Mouse (Mus musculus): ENCODE data around the gene Pole4. TPM values are rescaled to one million over a fixed set of nuclear protein-coding genes. Genes with fewer than 3 reads are reported as not detected.

The Pole4 gene
- total RNA-seq (2022) = 10 to 100 TPM; 28.4 to 31.3 (median 30.5) TPM

GRCm38 (mm10) chr6:82705221-82705620, at the start of gene Pole4:
Gene Pole4, minus strand, starts transcription at chr6:82705365.
- no peak for DNase-seq (ENCODE audit: low spot score in 2 of 2)

GRCm38 (mm10) chr6:82754769-82755168, 49.6 kb upstream of the Pole4 start:
- no peak for DNase-seq (ENCODE audit: low spot score in 2 of 2)

GRCm38 (mm10) chr6:82753638-82754361, 48.6 kb upstream of the Pole4 start:
- no peak for DNase-seq (ENCODE audit: low spot score in 2 of 2)

- DNase-seq (ENCODE audit: low spot score in 2 of 2) = no peak
Observed at GRCm38 (mm10) chr6:82753061-82753460, 47.9 kb upstream of the Pole4 start.

- DNase-seq (ENCODE audit: low spot score in 2 of 2) = no peak
Observed at GRCm38 (mm10) chr6:82751791-82752190, 46.6 kb upstream of the Pole4 start.

- DNase-seq (ENCODE audit: low spot score in 2 of 2) = no peak
Observed at GRCm38 (mm10) chr6:82751031-82751430, 45.9 kb upstream of the Pole4 start.

GRCm38 (mm10) chr6:82750063-82750462, 44.9 kb upstream of the Pole4 start:
- DNase-seq (ENCODE audit: low spot score in 2 of 2) = no peak

- no peak for DNase-seq (ENCODE audit: low spot score in 2 of 2)
Observed at GRCm38 (mm10) chr6:82748106-82748672, 43.0 kb upstream of the Pole4 start.

GRCm38 (mm10) chr6:82747085-82747484, 41.9 kb upstream of the Pole4 start:
- no peak for DNase-seq (ENCODE audit: low spot score in 2 of 2)

GRCm38 (mm10) chr6:82744553-82744952, 39.4 kb upstream of the Pole4 start:
- DNase-seq (ENCODE audit: low spot score in 2 of 2) = no peak

GRCm38 (mm10) chr6:82741518-82741880, 36.3 kb upstream of the Pole4 start:
- no peak for DNase-seq (ENCODE audit: low spot score in 2 of 2)

GRCm38 (mm10) chr6:82740868-82741517, 35.8 kb upstream of the Pole4 start:
- no peak for DNase-seq (ENCODE audit: low spot score in 2 of 2)

- peak; percentile 13 to 36 for DNase-seq (ENCODE audit: low spot score in 2 of 2)
Observed at GRCm38 (mm10) chr6:82740269-82740668, 35.1 kb upstream of the Pole4 start.

GRCm38 (mm10) chr6:82737634-82738540, 32.7 kb upstream of the Pole4 start:
- DNase-seq (ENCODE audit: low spot score in 2 of 2) = no peak

GRCm38 (mm10) chr6:82736626-82737600, 31.7 kb upstream of the Pole4 start:
- DNase-seq (ENCODE audit: low spot score in 2 of 2) = peak in 1 of 2 experiments; percentile 11

- DNase-seq (ENCODE audit: low spot score in 2 of 2) = no peak
Observed at GRCm38 (mm10) chr6:82735347-82735746, 30.2 kb upstream of the Pole4 start.

- no peak for DNase-seq (ENCODE audit: low spot score in 2 of 2)
Observed at GRCm38 (mm10) chr6:82728635-82729034, 23.5 kb upstream of the Pole4 start.

GRCm38 (mm10) chr6:82727206-82727605, 22.0 kb upstream of the Pole4 start:
- DNase-seq (ENCODE audit: low spot score in 2 of 2) = no peak

- DNase-seq (ENCODE audit: low spot score in 2 of 2) = no peak
Observed at GRCm38 (mm10) chr6:82723321-82723720, 18.2 kb upstream of the Pole4 start.

- DNase-seq (ENCODE audit: low spot score in 2 of 2) = no peak
Observed at GRCm38 (mm10) chr6:82716126-82716525, 11.0 kb upstream of the Pole4 start.

All from left cerebral cortex, adult 8-10 months (tissue).